Mouse (Mus musculus) kidney, postnatal 0 days (tissue): ENCODE results near the gene Ccl11. TPM values are rescaled to one million over a fixed set of nuclear protein-coding genes. Genes with fewer than 3 reads are reported as not detected.

Experiments used
- ATAC-seq: fragments of 200-750 bp; cut with Nextera tagmentation; replicated peaks from 2 replicates; pipeline ENCODE4 v1.8.0; 2017; ENCODE audit warnings: low read depth, moderate number of reproducible peaks, moderate TSS enrichment, moderate library complexity; ENCODE audit not compliant: low FRiP score
- DNase-seq: peaks from one replicate; pipeline ENCODE4 v3.0.0-alpha.2; 2016; ENCODE audit warnings: low spot score
- H3K27ac ChIP-seq: fragments of 300-500 bp; sonication (generic); 2 replicates; pipeline ENCODE4 v1.5.1; 2014; ENCODE audit warnings: mild to moderate bottlenecking
- H3K27me3 ChIP-seq: fragments of 300-500 bp; sonication (generic); 2 replicates; pipeline ENCODE4 v1.6.1; 2014; ENCODE audit warnings: low read length, mixed read lengths; ENCODE audit not compliant: insufficient read depth
- H3K36me3 ChIP-seq: fragments of 300-500 bp; sonication (generic); 2 replicates; pipeline ENCODE4 v1.6.1; 2014; ENCODE audit warnings: low read length, mixed read lengths; ENCODE audit not compliant: insufficient read depth
- H3K4me1 ChIP-seq: fragments of 300-500 bp; sonication (generic); replicated peaks from 2 replicates; pipeline ENCODE4 v1.6.1; 2014; ENCODE audit warnings: antibody characterized with exemption, low read length, mixed read lengths; ENCODE audit not compliant: insufficient read depth
- H3K4me2 ChIP-seq: fragments of 300-500 bp; sonication (generic); 2 replicates; pipeline ENCODE4 v1.6.1; 2014; ENCODE audit warnings: mild to moderate bottlenecking, low read length, moderate library complexity, mixed read lengths
- H3K4me3 ChIP-seq: fragments of 300-500 bp; sonication (generic); replicated peaks from 2 replicates; pipeline ENCODE4 v1.5.1; 2014; ENCODE audit warnings: low read depth, low read length
- H3K9ac ChIP-seq: fragments of 300-500 bp; sonication (generic); 2 replicates; pipeline ENCODE4 v1.6.1; 2014; ENCODE audit warnings: low read depth, low read length
- H3K9me3 ChIP-seq: fragments of 300-500 bp; sonication (generic); replicated peaks from 2 replicates; pipeline ENCODE4 v1.6.1; 2016; ENCODE audit warnings: low read length, inconsistent platforms, mixed read lengths
- CTCF ChIP-seq: IDR thresholded peaks from 2 replicates; pipeline ENCODE4 v1.5.1; 2016; ENCODE audit warnings: antibody characterized with exemption, low read depth, mild to moderate bottlenecking, moderate library complexity
- whole genome bisulfite sequencing: fragments of 180-500 bp; shearing (Covaris S2); extraction: QIAGEN DNeasy Blood & Tissue Kit; methylation state at CpG from one replicate; pipeline ENCODE4 v1.1.7; 2014; 5-methylcytosine and 5-hydroxymethylcytosine counted together
- polyA plus RNA-seq: library from polyadenylated mRNA; unstranded; fragments of >200 nt; fragmentation: Nextera tagmentation; extraction: Ambion mirVana; gene quantifications from 2 replicates; pipeline ENCODE4 v1.2.1, GENCODE M21; 2015

Ccl11 gene
- polyA plus RNA-seq, 1 experiment from 2014 or later: 9.1 TPM

GRCm38 (mm10) chr11:82071076-82071475, 13.5 kb downstream of the Ccl11 start:
- H3K4me1 ChIP-seq: no peaks in the 10 kb centered on the region
- whole genome bisulfite sequencing: 87% methylated on average over 3 of the region's 3 CpGs
- TF ChIP-seq CTCF: no peak
- H3K9me3 ChIP-seq: no peaks in the 10 kb centered on the region
- ATAC-seq (no peak), DNase-seq (no peak)
- H3K27me3 ChIP-seq: no peaks in the 10 kb centered on the region
- no peak overlapping the region for H3K27ac ChIP-seq
- H3K9ac ChIP-seq: no peak overlapping the region
- no peak overlapping the region for H3K4me3 ChIP-seq
- H3K36me3 ChIP-seq: no peaks in the 10 kb centered on the region
- H3K4me2 ChIP-seq: no peak overlapping the region

- H3K9me3 ChIP-seq: no peaks in the 10 kb centered on the region
- no peak overlapping the region for H3K9ac ChIP-seq
- TF ChIP-seq CTCF: 0 out of 2 replicates have a peak, but pooled peaks have one; percentile 19
- no peaks in the 10 kb centered on the region for H3K27me3 ChIP-seq
- H3K36me3 ChIP-seq: no peaks in the 10 kb centered on the region
- WGBS: 80% methylated on average over 1 of the region's 1 CpGs
- no peak overlapping the region for H3K27ac ChIP-seq
- no peaks in the 10 kb centered on the region for H3K4me1 ChIP-seq
- no peak overlapping the region for H3K4me3 ChIP-seq
- H3K4me2 ChIP-seq: no peak overlapping the region
- ATAC-seq (no peak), DNase-seq (no peak)
Observed at GRCm38 (mm10) chr11:82072374-82072773, 14.8 kb downstream of the Ccl11 start.

GRCm38 (mm10) chr11:82072984-82073383, 15.4 kb downstream of the Ccl11 start:
- no peak overlapping the region for H3K27ac ChIP-seq
- no peaks in the 10 kb centered on the region for H3K4me1 ChIP-seq
- H3K4me2 ChIP-seq: no peak overlapping the region
- no peak overlapping the region for H3K4me3 ChIP-seq
- H3K9me3 ChIP-seq: no peaks in the 10 kb centered on the region
- no peaks in the 10 kb centered on the region for H3K36me3 ChIP-seq
- H3K27me3 ChIP-seq: no peaks in the 10 kb centered on the region
- DNase-seq (no peak), ATAC-seq (no peak)
- TF ChIP-seq CTCF: no peak
- no peak overlapping the region for H3K9ac ChIP-seq
- WGBS: 62% methylated on average over 3 of the region's 3 CpGs

- Histone ChIP-seq H3K27ac (no peak overlapping the region), H3K4me3 (no peak overlapping the region), H3K4me1 (no peaks in the 10 kb centered on the region), H3K9ac (no peak overlapping the region), H3K36me3 (no peaks in the 10 kb centered on the region), H3K4me2 (no peak overlapping the region), H3K9me3 (no peaks in the 10 kb centered on the region), H3K27me3 (no peaks in the 10 kb centered on the region)
- WGBS: 86% methylated on average over 3 of the region's 3 CpGs
- no peak for TF ChIP-seq CTCF
- DNase-seq (no peak), ATAC-seq (no peak)
Observed at GRCm38 (mm10) chr11:82073686-82074085, 16.1 kb downstream of the Ccl11 start.

GRCm38 (mm10) chr11:82077031-82077430, 19.4 kb downstream of the Ccl11 start:
- ATAC-seq: no peak

GRCm38 (mm10) chr11:82078136-82078730, 20.6 kb downstream of the Ccl11 start:
- no peak overlapping the region for H3K9ac ChIP-seq
- H3K27ac ChIP-seq: no peak overlapping the region
- TF ChIP-seq CTCF: no peak
- H3K36me3 ChIP-seq: no peaks in the 10 kb centered on the region
- H3K4me1 ChIP-seq: no peaks in the 10 kb centered on the region
- H3K4me3 ChIP-seq: no peak overlapping the region
- H3K9me3 ChIP-seq: no peaks in the 10 kb centered on the region
- no peak overlapping the region for H3K4me2 ChIP-seq
- DNase-seq: no peak
- no peaks in the 10 kb centered on the region for H3K27me3 ChIP-seq
- ATAC-seq: no peak

More at GRCm38 (mm10) chr11:82077031-82077430, 19.4 kb downstream of the Ccl11 start:
- Histone ChIP-seq H3K27ac (no peak overlapping the region), H3K36me3 (no peaks in the 10 kb centered on the region), H3K27me3 (no peaks in the 10 kb centered on the region), H3K4me1 (no peaks in the 10 kb centered on the region), H3K4me3 (no peak overlapping the region), H3K9ac (no peak overlapping the region), H3K9me3 (no peaks in the 10 kb centered on the region), H3K4me2 (no peak overlapping the region)
- no peak for DNase-seq
- TF ChIP-seq CTCF: no peak
- WGBS: 67% methylated on average over 3 of the region's 3 CpGs

- TF ChIP-seq CTCF: no peak
- Histone ChIP-seq H3K4me2 (no peak overlapping the region), H3K9ac (no peak overlapping the region), H3K27ac (no peak overlapping the region), H3K27me3 (no peaks in the 10 kb centered on the region), H3K4me1 (no peaks in the 10 kb centered on the region), H3K4me3 (no peak overlapping the region), H3K36me3 (no peaks in the 10 kb centered on the region), H3K9me3 (no peaks in the 10 kb centered on the region)
- 76% methylated on average over 3 of the region's 3 CpGs for WGBS
- no peak for ATAC-seq
- DNase-seq: no peak
Observed at GRCm38 (mm10) chr11:82080865-82081264, 23.2 kb downstream of the Ccl11 start.
